Mouse (Mus musculus): ENCODE results near the gene Cnn2.
A peak's percentile ranks its signal among the peaks of the same experiment; 100 is the strongest.

Cnn2 gene

DNA sequence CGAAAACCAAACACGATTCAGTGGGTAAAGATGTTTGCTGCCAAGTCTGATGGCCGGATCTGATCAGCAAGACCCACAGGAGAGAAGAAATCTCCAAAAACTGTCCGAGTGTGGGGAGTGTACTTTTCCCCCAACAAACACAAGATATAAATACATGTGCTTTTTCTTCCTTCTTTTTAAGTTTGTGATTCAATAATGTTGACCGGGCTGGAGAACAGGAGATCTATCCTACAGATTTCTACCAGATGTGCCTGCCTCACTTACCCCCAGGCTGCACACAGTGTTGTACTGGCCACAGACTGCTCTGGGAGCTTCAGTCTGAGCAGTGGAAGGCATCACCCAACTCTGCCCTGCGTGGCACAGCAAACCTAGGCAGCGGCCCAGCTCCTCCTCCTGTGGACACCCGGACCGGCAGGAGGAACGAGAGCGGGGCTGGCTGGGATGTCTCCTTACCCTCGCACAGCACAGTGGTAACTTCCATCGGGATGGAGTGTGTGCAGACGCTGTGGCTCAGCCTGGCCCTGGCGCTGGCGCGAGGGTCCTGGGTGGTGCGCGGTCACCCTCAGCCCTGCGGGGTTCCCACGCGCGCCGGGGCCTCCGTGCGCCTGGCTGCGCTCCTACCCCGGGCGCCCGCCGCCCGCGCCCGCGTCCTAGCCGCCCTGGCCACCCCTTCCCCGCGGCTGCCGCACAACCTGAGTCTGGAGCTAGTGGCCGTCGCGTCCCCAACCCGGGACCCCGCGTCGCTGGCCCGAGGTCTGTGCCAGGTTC is 17.8 kb upstream of the Cnn2 start, which contains the start of gene Grin3b:
Grin3b (plus strand) TSS at position 301 of the 768 bp plus-strand sequence.
- no peak for DNase-seq (ENCODE audit: extremely low spot score)

DNA sequence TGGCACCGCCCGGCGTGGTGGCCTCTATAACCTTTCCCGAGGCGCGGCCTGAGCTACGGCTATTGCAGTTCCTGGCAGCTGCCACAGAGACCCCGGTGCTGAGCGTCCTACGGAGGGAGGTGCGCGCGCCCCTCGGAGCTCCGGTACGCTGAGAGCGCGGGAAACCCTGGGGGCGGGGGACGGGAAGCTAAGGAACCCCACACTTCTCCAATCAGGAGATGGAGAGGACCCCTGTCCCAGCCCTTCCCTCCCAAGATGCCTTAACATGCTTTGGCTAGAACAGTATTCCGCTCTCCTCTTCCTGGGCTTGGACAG is 17.2 kb upstream of the Cnn2 start:
- peak; percentile 40 for DNase-seq (ENCODE audit: extremely low spot score)

DNA sequence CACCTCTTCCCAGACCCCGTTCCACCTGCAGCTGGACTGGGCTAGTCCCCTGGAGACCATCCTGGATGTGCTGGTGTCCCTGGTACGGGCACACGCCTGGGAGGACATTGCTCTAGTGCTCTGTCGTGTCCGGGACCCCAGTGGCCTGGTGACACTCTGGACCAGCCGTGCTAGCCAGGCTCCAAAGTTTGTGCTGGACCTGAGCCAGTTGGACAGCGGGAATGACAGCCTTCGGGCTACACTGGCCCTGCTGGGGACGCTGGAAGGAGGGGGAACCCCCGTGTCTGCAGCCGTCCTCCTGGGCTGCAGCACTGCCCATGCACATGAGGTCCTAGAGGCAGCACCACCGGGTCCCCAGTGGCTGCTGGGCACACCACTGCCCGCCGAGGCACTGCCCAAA is 15.6 kb upstream of the Cnn2 start:
- no peak for DNase-seq (ENCODE audit: extremely low spot score)

DNA sequence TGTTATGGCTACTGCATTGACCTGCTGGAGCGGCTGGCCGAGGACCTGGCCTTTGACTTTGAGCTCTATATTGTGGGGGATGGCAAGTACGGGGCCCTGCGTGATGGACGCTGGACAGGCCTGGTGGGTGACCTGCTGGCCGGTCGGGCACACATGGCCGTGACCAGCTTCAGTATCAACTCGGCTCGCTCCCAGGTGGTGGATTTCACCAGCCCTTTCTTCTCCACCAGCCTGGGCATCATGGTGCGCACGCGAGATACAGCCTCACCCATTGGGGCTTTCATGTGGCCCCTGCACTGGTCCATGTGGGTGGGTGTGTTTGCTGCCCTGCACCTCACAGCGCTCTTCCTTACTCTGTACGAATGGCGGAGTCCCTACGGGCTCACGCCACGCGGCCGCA is 14.3 kb upstream of the Cnn2 start:
- no peak for DNase-seq (ENCODE audit: extremely low spot score)

DNA sequence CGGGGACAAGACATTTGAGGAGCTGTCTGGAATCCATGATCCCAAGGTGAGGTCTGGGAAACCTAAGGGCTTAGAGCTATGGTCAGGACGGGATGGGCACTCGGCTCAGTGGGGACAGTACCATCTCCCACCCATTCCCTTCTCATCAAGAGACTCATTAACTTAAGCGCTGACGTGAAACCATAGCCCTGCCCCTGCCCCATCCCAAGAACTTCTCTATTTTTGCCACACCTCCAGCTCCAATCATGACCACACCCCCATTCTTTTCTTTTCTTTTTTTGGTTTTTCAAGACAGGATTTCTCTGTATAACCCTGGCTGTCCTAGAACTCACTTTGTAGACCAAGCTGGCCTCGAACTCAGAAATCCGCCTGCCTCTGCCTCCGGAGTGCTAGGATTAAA is 13.7 kb upstream of the Cnn2 start:
- DNase-seq (ENCODE audit: extremely low spot score) = no peak

DNA sequence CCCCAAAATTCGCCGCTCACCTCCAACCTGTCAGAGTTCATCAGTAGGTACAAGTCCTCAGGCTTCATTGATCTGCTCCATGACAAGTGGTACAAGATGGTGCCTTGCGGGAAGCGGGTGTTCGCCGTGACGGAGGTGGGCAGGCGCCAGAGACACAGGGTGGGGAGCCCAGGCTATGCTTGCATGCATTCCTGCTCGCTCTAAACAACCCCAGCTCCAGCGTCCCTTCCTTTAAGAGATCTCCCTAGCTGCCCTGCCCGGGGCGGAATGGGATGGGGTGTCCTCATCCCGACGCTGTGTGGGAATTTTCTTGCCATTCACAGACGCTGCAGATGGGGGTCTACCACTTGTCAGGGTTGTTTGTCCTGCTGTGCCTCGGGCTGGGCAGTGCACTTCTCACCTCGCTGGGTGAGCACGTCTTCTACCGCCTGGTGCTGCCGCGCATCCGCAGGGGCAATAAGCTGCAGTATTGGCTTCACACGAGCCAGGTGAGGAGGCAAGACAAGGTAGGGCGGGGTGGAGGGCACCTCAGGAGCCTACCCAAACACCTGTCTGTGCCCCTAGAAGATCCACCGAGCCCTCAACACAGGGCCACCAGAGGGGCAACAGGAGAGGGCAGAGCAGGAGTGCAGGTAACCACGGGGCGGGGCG is 12.2 kb upstream of the Cnn2 start:
- no peak for DNase-seq (ENCODE audit: extremely low spot score)

DNA sequence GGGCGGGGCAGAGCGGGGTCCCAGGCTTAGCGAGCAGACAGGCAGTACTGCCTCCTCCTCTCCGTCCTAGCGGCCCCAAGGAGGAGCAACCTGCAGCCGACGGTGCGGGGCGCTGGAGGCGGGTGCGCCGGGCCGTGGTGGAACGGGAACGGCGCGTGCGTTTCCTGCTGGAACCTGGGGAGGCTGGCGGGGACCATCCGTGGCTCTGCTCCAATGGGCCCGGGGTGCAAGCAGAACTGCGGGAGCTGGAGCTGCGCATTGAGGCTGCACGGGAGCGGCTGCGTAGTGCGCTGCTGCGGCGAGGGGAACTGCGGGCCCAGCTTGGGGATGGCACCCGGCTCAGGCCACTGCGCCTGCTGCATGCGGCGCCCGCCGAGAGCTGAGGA is 11.7 kb upstream of the Cnn2 start:
- DNase-seq (ENCODE audit: extremely low spot score) = no peak

DNA sequence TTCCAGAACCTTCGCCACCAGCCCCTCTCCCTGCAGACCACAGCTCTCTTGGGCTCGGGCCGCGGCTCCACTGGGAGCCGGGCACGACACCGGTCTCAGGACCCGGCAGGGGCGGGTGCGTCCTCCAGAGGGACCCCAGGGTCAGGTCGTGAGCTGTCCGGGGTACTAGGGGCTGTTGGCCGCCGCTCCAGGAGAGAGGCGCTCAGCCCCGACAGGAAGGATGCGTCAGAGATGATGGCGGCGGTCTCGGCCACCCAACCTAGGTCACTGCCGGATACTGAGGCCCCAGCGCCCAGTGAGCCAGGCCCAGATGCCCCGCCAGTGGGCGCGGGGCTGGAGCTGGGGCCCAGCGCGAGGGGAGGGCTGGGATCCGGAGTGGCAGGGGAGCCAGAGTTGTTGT is 11.1 kb upstream of the Cnn2 start:
- DNase-seq (ENCODE audit: extremely low spot score) = no peak

DNA sequence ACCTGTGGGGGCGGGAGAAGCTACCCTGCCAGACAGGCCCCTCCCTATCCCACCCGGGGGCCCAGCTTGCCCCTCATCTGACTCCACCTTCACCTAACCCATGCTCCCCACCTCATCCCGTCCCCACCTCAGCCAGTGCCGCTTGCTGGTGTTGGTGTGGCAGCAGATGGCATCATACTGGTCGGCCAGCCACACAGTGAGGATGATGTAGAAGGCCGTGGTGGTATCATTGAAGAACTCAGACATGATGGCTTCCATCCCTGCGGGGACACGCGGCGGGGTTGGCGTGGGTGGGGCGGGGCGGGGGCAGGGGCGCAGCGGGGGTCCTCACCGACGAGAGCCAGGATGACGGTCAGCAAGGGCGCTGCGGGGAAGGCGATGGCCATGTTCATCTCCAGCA is 10.3 kb upstream of the Cnn2 start:
- no peak for DNase-seq (ENCODE audit: extremely low spot score)

DNA sequence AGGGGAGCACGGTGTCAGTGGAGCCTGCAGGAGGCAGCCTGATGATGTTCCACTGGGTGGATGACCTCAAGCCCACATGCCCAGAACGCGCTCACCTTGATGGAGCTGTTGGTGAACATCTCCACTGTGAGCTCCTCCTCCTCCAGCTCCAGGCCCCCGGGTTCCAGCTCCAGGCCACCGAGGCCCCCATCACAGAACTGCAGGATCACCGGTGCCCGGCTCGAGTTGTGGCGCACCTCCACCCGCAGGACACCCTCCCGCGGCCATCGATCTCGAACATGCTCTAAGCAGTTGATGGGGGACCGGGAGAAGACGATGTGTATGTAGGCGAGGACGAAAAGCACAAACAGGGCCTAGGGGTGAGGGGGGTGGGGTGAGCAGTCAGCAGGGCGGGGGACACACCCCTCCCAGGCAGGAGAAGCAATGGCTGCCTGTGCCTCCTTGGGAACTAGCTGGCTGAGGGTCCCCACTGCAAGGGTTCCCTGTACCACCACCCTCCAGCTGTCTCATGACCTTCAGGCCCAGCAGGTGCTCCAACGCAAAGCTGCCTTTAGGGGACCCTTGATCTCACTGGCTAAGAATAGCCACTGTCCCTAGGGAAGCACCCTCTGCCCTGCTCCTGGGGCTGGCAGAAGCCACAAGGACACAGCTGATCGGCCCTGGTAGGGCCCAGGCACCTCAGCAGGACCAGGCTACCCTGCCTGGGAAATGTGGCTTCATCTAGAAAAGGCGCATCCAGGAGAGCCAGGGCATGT is 8.8 kb upstream of the Cnn2 start:
- no peak for DNase-seq (ENCODE audit: extremely low spot score)

DNA sequence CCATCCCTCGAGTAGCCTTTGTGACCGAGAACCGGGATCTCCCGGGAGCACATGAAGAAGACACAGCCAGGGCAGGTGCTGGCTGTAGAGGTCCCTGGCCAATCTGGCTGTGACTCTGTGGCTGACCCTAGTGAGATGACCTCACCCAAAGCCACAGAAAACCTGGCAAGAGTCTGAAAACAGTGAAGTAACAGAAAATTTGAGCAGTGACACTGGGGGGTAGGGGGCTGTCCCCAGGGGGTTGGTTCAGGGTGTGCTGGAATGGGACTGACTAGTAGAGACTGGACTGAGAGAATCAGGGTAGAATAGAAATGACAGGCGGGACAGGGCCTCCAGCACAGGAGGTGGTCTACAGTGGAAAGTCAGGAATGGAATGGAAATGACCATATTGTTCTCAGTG is 5.2 kb upstream of the Cnn2 start:
- no peak for DNase-seq (ENCODE audit: extremely low spot score)

DNA sequence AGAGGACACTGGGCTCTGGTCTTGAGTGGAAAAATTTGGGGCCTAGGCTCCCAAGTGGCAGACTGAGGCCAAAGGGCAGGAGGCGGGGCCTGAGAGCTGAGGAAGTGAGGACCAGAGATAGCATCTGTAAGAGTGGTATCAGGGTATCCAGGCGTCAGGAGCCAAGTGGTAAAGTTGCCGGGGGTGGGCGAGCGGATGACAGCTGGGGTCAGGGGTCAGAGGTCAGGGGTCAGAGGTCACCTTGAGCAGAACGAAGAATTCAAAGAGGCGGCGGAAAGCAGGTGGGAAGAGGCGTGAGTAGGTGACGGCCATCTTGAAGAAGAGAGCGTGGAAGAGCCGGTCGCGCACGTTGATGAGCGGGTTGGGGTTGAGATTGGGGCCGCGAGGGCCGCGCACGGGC is 4.7 kb upstream of the Cnn2 start:
- DNase-seq (ENCODE audit: extremely low spot score) = peak; percentile 74

DNA sequence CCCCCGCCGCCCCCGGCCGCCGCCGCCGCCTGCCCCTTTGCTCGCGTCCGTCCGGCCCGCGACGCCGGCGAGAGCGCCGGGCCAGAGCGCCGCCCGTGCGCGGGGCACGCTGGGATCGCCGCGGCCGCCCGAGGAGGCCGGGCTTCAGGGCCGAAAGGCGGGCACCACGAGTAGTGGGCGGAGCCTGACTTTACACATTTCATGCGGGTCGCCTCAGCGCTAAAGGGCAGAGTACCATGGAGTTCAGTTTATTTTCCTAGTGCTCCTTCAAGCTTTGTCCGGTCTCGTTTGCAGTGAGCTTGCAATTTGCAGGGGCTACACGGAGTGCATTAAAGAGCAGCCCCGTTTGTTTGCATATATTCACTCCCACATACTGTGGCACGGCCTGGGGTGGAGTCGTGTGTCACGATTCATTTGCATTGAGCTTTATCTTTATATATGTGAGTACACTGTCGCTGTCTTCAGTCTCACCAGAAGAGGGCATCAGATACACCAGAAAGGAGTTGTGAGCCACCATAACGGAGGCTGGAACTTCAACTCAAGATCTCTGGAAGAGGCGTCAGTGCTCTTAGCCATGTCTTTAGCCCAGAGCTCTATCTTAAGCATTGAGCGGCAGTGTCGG is 4.1 kb upstream of the Cnn2 start, which contains the start of gene Tmem259:
Tmem259 (minus strand) TSS at position 136 of the 622 bp plus-strand sequence.
- peak; percentile 89 for DNase-seq (ENCODE audit: extremely low spot score)

DNA sequence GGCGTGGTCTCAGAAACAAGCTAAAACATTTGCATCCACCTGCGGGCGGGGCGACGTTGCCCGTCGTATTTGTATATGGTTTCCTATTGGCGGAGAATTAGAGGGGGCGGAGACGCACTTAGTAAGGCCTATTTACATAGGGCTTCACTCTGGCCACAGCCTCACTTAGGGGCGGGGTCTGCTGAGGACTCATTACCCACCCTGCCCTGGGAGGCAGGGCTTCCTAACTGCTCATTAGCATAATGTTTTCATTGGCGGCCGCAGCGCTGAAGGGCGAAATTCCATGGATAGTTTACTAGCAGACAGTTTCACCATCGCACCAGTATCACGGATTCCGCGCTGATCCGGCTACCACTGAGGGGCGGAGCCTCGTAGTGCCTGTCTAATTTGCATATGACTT is 3.5 kb upstream of the Cnn2 start:
- peak; percentile 96 for DNase-seq (ENCODE audit: extremely low spot score)

DNA sequence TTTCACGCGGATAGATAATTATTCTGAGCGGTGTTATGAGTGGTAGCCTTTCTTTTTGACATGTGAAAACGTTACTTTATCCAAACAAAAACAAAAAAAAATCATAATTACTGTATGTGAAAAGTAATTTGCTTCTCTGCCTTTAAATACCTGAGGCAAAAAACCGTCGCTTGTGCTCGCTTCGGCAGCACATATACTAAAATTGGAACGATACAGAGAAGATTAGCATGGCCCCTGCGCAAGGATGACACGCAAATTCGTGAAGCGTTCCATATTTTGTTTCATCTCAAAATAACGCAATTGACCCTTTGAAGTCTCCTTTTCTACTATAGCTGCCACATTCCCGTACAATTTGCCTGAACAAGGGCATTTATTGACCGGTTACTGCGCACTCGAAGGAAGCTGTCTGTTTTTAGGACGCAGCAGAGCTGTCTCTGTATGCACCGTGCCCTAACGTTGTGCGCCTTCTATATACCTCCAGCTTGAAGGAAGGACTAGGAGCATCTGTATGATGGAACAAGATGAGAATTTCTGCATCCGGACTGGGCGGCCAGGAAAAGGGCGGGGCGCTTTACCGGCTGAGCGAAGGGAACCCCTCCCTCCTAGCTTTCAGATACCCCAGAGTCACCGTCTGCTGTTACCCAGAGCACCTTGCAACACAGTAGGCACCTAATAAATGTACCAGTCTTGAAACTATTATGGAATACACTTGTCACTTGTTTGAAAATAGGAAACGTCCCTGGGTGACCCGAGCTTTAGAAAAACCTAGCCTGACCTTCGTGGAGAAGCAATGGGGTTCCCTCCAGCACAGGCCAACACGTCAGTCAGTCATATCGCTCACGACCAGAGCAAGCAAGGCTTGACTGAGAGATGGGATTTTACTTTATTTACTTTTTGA is 2.8 kb upstream of the Cnn2 start:
- peak; percentile 77 for DNase-seq (ENCODE audit: extremely low spot score)

DNA sequence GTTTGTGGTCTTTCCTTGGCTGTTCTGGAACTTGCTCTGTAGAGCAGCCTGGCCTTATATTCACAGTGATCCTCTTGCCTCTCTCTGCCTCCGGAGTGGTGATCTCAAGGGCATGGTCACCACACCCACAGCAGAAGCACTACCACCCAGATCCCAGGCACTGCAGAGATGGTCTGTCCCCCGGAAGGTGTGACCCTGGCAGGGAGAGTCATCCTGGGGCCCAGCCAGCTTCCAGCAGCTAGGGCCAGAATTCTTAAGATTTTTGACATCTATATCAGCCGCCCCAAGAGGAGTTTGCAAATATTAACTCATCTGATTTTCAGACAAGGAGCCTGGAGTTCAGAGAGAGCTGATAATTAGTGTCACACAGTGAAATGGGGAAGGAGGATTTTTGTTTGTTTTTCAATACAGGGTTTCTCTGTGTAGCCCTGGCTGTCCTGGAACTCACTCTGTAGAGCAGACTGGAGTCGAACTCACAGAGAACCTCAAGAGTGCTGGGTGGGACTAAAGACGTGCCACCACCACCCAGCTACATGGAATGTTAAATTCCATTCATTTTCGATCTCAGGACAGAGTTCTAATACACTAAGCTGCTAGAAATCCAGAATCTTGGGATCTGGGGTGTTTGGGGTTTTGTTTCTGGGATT is 2.0 kb upstream of the Cnn2 start:
- no peak for DNase-seq (ENCODE audit: extremely low spot score)

DNA sequence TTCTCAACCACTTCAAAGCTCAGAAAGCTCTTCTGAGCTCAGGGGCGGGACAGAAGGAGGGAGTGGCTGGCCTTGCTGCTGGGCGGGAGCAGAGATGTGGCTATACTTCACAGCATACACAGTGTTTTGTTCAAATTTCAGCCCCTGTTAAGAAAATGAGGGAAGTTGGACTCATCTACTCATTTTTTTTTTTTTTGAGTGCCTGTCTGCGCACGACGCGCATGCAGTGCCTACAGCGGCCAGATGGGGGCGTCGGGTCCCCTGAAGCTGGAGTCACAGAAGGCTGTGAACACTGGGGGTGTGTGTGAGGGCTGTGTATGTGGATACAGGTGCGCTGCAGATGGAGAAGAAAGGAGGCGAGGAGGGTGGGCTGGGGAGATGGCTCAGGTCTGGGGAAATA is 1.4 kb upstream of the Cnn2 start:
- peak; percentile 86 for DNase-seq (ENCODE audit: extremely low spot score)

DNA sequence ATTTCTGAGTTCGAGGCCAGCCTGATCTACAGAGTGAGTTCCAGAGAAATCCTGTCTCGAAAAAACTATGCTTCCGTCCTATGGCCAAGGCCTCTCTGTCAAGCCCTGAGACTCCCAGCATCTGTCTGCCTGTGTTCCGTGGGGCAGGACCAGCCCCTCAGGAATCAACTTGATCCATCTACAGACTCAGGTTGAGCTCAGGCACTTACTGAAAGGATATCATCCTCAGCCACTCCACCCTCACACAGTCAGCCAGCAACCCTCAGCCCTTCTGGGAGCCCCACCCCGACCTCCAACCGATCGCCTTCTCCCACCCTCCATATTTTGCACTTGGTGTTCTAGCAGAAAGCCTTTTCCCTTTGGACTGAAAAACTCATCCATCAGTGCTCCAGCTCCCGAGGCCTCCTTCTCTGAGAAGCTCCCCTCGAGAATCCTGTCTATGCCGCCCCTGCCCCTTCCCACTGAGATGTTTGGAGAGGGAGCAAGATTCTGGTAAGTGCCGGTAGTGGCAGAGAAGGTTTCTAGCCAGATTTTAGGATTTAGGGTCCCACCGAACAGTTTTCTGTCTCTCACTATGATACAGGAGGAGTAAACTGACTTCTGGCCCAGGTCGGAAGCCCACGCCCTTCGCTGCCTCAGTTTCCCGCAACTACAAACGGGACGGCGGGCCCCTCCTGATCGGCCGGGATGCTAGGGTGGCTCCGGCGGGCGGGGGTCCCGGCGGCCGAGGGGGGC is 446 bp upstream of the Cnn2 start:
- DNase-seq (ENCODE audit: extremely low spot score) = peak; percentile 26

DNA sequence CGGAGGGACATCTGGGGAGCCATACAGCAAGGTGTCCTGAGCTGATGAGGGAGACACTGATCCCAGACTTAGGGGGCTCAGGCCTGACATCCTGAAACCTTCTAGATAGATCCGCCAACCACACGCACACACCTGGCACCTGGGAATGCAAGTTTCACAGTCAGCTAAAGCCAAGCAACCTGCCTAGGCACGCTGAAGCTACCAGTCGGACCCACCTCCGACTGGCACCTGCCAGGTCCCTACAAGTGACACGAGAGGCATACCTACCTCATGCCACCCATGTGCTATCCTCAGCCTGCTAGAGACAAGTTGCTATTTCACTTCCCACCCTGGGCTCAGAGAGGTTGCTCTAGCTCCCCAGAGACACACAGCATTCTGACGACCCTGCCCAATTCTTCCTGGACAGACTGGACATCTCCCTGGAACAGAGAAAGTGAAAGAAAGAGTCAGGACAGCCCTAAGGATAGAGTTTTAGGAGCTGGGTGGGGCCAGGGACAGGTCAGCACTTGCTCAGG is 945 bp downstream of the Cnn2 start:
- DNase-seq (ENCODE audit: extremely low spot score) = peak; percentile 32

DNA sequence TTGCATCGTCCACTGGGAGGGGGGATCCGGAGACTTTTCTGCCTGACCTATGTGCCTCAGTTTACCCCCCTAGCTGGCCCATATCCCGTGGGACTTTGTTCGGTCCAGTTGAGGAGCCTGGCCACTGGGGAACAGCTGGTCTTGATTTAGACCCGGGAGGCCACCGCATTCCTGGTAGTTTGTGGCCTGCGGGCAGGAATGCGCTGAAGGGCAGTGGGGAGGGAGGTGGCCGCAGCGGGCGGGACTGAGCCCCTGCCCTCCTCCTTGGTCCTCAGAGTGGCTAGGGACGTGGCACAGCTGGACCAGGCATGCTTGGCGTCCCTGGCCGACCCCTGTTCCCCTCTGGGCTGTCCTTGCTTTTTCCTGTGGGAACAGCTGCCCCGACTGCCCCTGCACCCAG is 1.5 kb downstream of the Cnn2 start:
- DNase-seq (ENCODE audit: extremely low spot score) = peak; percentile 66
